Mouse (Mus musculus) hindbrain, embryonic 15.5 days (tissue): ENCODE measurements around the gene C1qtnf6. TPM values are rescaled to one million over a fixed set of nuclear protein-coding genes. Genes with fewer than 3 reads are reported as not detected.

Experiments used
- ATAC-seq: fragments of 200-750 bp; cut with Nextera tagmentation; 2 replicates; pipeline ENCODE4 v1.8.0; 2017; ENCODE audit warnings: low read depth, moderate number of reproducible peaks, moderate TSS enrichment; ENCODE audit not compliant: low FRiP score
- H3K27ac ChIP-seq: fragments of 300-500 bp; sonication (generic); replicated peaks from 2 replicates; pipeline ENCODE4 v1.5.1; 2015; ENCODE audit warnings: mild to moderate bottlenecking, inconsistent platforms
- H3K27me3 ChIP-seq: fragments of 300-500 bp; sonication (generic); 2 replicates; pipeline ENCODE4 v1.6.1; 2015; ENCODE audit warnings: control low read depth, inconsistent platforms
- H3K36me3 ChIP-seq: fragments of 300-500 bp; sonication (generic); 2 replicates; pipeline ENCODE4 v1.6.1; 2015; ENCODE audit warnings: control low read depth, inconsistent platforms
- H3K4me1 ChIP-seq: fragments of 300-500 bp; sonication (generic); replicated peaks from 2 replicates; pipeline ENCODE4 v1.6.1; 2015; ENCODE audit warnings: control low read depth, inconsistent platforms
- H3K4me2 ChIP-seq: fragments of 300-500 bp; sonication (generic); 2 replicates; pipeline ENCODE4 v1.6.1; 2015; ENCODE audit warnings: moderate library complexity, mild to moderate bottlenecking, inconsistent platforms
- H3K4me3 ChIP-seq: fragments of 300-500 bp; sonication (generic); 2 replicates; pipeline ENCODE4 v1.5.1; 2015; ENCODE audit warnings: mild to moderate bottlenecking, inconsistent platforms
- H3K9ac ChIP-seq: fragments of 300-500 bp; sonication (generic); 2 replicates; pipeline ENCODE4 v1.6.1; 2015; ENCODE audit warnings: inconsistent platforms
- H3K9me3 ChIP-seq: fragments of 300-500 bp; sonication (generic); 2 replicates; pipeline ENCODE4 v1.6.1; 2016; ENCODE audit warnings: control low read depth, inconsistent platforms
- WGBS: fragments of 180-500 bp; shearing (Covaris S2); methylation state at CpG from one replicate; pipeline ENCODE4 v1.1.7; 2015; 5-methylcytosine and 5-hydroxymethylcytosine counted together
- polyA plus RNA-seq: library from polyadenylated mRNA; unstranded; fragments of >200 nt; fragmentation: Nextera tagmentation; extraction: Ambion mirVana; gene quantifications from 2 replicates; pipeline ENCODE4 v1.2.1, GENCODE M21; 2015

Gene C1qtnf6
- polyA plus RNA-seq, 1 experiment from 2014 or later: 9.1 TPM

DNA sequence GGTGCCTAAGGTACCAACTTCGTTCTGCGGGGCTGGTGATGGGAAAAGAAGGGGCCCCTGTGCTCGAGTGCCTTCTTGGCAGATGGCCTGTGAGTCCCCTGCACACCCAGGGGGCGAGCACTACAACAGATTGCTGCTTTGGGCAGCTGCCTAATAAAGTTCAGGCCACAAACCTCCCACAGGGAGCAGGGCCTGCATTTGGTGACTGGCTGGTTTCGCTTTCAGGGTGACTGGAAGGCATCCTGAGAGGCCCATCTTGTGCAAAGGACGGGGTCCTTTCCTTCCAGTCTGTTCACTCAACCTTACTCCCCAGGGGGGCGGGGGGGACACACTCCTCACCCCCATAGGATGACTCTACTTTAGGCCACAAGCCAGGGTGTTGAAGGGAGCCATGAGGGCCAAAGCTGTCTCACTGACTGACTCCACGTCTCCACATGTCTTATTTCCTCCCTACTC lies 21.1 kb downstream of the C1qtnf6 start:
- Histone ChIP-seq H3K4me2 (no peak overlapping the region), H3K9ac (no peak overlapping the region)
- WGBS: 45% methylated on average over 8 of the region's 8 CpGs

DNA sequence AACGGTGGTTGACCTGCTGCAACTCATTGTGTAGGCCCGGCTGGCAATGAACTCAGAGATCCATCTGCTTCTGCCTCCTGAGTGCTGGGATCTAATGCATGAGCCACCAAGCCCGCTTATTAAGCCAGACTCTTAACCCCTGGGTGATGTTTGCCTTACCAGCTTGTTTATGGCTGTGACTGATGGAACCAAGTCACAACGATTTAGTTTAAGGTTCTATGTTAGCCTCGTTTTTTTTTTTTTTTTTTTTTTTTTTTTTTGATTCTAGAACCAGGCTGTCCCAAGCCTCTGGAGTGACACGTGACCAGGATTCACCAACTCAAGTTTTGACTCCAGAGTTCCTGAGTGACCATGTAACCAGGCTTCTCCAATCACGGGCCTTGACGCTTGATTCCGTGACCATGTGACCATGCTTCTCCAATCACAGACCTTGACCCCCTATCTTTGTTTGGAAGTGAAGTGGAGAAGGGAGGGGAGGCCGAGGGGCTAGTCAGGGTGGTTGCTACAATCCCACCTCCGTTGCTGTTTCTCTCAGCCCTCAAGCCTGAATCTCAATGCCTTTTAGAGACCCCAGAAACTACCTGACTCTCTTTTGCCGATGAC lies 21.8 kb downstream of the C1qtnf6 start:
- no peak for ATAC-seq
- Histone ChIP-seq H3K27me3 (no peaks in the 10 kb centered on the region), H3K27ac (no peak overlapping the region), H3K9ac (no peak overlapping the region), H3K36me3 (no peaks in the 10 kb centered on the region), H3K9me3 (no peaks in the 10 kb centered on the region), H3K4me3 (no peak overlapping the region), H3K4me1 (peaks cover 7% of the 10 kb centered on the region), H3K4me2 (no peak overlapping the region)
- WGBS: 45% methylated on average over 12 of the region's 12 CpGs

More for the DNA sequence above, 21.1 kb downstream of the C1qtnf6 start:
- no peak overlapping the region for H3K4me3 ChIP-seq
- H3K9me3 ChIP-seq: no peaks in the 10 kb centered on the region
- no peaks in the 10 kb centered on the region for H3K27me3 ChIP-seq
- peaks cover 13% of the 10 kb centered on the region for H3K4me1 ChIP-seq
- ATAC-seq: no peak
- no peak overlapping the region for H3K27ac ChIP-seq
- no peaks in the 10 kb centered on the region for H3K36me3 ChIP-seq

DNA sequence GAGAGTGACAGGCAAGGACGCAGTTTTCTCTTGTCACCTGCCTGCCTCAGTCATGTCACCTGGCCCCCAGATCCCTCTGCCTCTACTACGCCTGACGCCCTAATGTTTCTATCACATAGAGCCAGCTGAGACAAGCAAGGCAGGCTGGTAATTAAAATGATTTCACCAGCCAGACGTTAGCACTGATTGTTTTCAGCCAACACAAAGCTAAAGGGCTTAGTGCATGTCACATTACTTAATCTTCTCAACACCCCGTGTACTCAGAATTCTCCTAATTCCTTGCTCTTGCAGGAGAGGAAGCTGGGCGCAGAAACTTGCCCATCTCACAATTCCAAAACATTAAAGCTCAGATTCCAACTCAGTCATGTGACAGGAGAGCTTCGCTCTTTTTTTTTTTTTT lies 22.8 kb downstream of the C1qtnf6 start:
- 63% methylated on average over 7 of the region's 7 CpGs for WGBS
- H3K27me3 ChIP-seq: no peaks in the 10 kb centered on the region
- no peak overlapping the region for H3K27ac ChIP-seq
- no peak overlapping the region for H3K4me2 ChIP-seq
- H3K9me3 ChIP-seq: no peaks in the 10 kb centered on the region
- no peak overlapping the region for H3K9ac ChIP-seq
- no peaks in the 10 kb centered on the region for H3K36me3 ChIP-seq
- H3K4me3 ChIP-seq: no peak overlapping the region
- ATAC-seq: no peak
- peaks cover 7% of the 10 kb centered on the region for H3K4me1 ChIP-seq

DNA sequence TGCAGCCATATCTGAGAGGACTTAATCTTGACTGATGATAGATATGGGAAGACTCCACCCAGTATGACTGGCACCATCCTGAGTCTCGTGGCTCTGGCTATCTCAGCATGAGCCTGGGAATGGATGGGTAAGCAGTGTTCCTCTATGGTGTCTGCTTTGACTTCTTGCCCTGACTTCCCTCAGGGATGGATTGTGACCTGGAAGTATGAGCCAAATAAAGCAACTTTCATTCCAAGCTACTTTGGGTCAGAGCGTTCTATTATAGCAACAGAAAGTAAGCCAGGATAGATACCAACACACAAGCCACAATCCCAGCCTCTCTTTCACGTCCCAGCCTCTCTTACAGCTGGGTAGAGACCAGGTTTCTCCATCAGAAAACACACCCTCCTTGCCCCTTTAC lies 25.7 kb downstream of the C1qtnf6 start:
- WGBS: 79% methylated on average over 3 of the region's 3 CpGs
- H3K9ac ChIP-seq: no peak overlapping the region
- H3K27ac ChIP-seq: no peak overlapping the region
- ATAC-seq: no peak
- no peak overlapping the region for H3K4me2 ChIP-seq
- peaks cover 7% of the 10 kb centered on the region for H3K4me1 ChIP-seq
- H3K27me3 ChIP-seq: no peaks in the 10 kb centered on the region
- H3K4me3 ChIP-seq: no peak overlapping the region
- no peaks in the 10 kb centered on the region for H3K9me3 ChIP-seq
- H3K36me3 ChIP-seq: no peaks in the 10 kb centered on the region

DNA sequence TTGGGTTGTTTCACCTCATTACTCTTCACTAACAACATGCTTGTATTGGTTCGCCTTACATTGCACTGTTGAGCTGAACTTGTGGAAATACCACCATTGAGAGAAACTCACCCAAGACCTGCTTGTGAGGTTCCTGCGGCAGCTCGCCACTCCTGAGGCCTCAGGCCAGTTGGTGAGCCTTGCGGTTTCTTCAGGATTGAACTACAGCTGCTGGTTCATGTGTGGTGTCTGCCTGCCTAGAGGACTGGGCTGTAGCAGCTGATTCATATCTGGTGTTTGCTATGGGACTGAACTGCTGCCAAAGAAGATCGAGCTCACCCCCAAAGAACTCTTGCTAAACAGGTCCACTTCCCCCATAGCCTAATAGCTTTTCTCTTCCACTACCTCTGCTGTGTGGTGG lies 26.4 kb downstream of the C1qtnf6 start:
- peaks cover 2% of the 10 kb centered on the region for H3K4me1 ChIP-seq
- no peaks in the 10 kb centered on the region for H3K27me3 ChIP-seq
- WGBS: 93% methylated on average over 5 of the region's 5 CpGs
- no peak overlapping the region for H3K4me3 ChIP-seq
- H3K27ac ChIP-seq: no peak overlapping the region
- no peak overlapping the region for H3K9ac ChIP-seq
- ATAC-seq: no peak
- no peak overlapping the region for H3K4me2 ChIP-seq
- H3K36me3 ChIP-seq: no peaks in the 10 kb centered on the region
- H3K9me3 ChIP-seq: no peaks in the 10 kb centered on the region

DNA sequence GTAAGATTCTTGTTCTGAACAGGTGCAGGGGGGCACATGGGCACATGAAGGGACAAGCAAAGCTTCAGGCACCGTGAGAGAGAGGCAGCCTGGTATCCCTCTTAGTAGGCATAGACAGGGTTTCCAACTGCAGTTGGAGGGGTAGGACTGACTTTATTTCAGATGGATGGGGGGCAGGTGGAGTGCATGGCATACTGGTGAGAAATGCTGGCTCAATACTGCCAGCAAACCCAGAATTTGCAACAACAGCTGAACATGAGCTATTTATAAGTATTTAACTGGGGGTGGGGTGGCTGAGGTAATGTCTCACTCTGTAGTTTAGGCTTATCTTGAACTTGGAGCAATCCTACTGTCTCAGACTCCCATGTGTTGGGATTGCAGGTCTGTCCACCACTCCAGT lies 27.2 kb downstream of the C1qtnf6 start:
- H3K27me3 ChIP-seq: no peaks in the 10 kb centered on the region
- H3K9me3 ChIP-seq: no peaks in the 10 kb centered on the region
- WGBS: 95% methylated on average over 1 of the region's 1 CpGs

DNA sequence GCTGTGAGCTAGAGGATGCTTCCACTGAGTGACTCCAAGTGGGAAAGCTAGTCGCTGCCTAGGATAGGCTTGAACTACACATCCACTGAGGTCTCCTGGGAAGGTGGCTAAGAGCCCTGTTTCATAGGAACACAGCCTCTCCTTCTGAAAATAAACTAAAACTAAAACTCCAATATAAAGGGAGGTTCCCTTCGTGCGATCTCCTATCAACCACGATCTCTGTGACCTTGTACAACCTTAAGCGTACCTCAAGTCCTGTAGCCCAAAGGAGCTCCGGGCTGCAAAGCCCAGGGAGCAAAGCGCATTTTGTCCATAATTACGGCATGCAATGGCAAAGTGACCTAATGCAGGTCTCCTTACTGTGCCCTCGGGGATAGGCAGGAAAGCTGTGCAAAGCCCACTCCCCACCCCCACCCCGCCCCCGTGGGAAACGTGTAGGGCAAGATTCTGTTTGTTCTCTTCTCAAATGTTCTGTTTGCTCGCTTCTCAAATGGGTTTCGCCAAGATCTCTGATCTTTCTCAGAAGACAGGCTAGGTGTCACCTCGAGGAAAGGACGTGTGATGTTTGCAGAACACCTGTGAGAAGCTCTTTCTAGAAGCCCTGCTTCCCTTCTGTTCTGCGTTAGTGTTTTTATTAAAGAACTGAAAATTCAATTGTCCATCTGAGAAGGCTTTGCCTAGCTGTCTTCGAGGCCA lies 28.6 kb downstream of the C1qtnf6 start:
- no peak overlapping the region for H3K9ac ChIP-seq
- no peak overlapping the region for H3K4me3 ChIP-seq
- no peaks in the 10 kb centered on the region for H3K36me3 ChIP-seq
- H3K27ac ChIP-seq: no peak overlapping the region
- no peaks in the 10 kb centered on the region for H3K4me1 ChIP-seq
- H3K27me3 ChIP-seq: no peaks in the 10 kb centered on the region
- ATAC-seq: no peak
- no peak overlapping the region for H3K4me2 ChIP-seq
- H3K9me3 ChIP-seq: no peaks in the 10 kb centered on the region
- WGBS: 89% methylated on average over 18 of the region's 18 CpGs

More for the DNA sequence above, 27.2 kb downstream of the C1qtnf6 start:
- no peak for ATAC-seq
- Histone ChIP-seq H3K36me3 (no peaks in the 10 kb centered on the region), H3K4me2 (no peak overlapping the region), H3K9ac (no peak overlapping the region), H3K4me1 (no peaks in the 10 kb centered on the region), H3K27ac (no peak overlapping the region), H3K4me3 (no peak overlapping the region)

DNA sequence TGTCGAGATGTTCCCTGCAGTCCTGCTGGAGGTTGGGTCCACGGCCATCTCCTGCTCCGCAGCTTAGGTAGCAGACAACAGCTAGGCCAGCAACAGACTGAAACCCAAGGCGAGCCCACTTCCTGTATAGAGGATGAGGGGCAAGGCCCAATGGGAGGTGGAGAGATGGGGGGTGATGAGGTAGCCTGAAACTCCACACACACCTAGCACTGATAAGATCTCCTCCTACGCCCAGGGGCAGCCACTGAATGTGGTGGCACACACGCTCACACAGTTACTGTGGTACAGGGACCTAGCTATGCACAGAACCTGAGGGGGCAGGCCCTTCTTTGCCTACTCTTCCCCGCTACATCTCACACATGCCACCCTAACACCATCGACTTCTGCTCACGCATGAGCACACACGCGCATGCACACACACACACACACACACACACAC lies 36.2 kb downstream of the C1qtnf6 start, which contains the start of gene Il2rb:
Gene Il2rb (minus strand): TSS at position 304 of the 439 bp plus-strand sequence.
- WGBS: 87% methylated on average over 11 of the region's 11 CpGs
- Histone ChIP-seq H3K27me3 (no peaks in the 10 kb centered on the region), H3K4me1 (no peaks in the 10 kb centered on the region), H3K4me3 (no peak within 1 kb of the TSS), H3K4me2 (no peak within 1 kb of the TSS), H3K36me3 (no peaks in the 10 kb centered on the region), H3K9me3 (no peaks in the 10 kb centered on the region), H3K9ac (no peak within 1 kb of the TSS), H3K27ac (no peak within 1 kb of the TSS)
- ATAC-seq: no peak

DNA sequence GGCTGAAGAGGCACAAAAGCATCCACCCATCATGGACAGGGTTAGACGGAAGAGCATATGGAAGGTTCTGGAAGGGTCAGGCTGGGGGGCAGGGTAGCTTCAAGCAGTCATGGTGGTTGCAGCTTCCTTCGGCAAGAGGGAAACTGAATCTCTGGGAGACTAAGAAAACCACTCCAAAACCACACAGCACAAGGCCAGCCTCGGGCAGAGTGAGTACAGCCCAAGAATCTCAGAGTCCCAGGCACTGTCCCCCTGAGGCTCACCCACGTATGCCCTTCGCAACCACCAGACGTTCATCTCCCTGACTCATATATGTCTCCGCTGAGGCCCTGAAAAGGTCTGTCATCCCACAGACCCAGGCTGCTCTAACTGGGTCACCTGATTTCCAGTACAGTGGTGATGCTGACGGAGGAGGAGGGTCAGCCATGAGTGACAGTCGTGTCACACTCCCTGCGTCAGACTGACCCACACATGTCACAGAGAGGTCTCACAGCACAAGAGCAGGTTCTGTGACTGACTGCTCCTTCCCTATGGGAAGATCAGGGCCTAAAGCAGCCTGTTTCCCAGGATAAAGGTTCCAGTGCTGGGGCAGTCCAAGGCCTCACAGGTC lies 37.7 kb downstream of the C1qtnf6 start:
- 77% methylated on average over 10 of the region's 10 CpGs for WGBS
- Histone ChIP-seq H3K4me1 (no peaks in the 10 kb centered on the region), H3K4me2 (no peak overlapping the region), H3K27ac (no peak overlapping the region), H3K4me3 (no peak overlapping the region), H3K9me3 (no peaks in the 10 kb centered on the region), H3K9ac (no peak overlapping the region), H3K27me3 (no peaks in the 10 kb centered on the region), H3K36me3 (no peaks in the 10 kb centered on the region)
- no peak for ATAC-seq

DNA sequence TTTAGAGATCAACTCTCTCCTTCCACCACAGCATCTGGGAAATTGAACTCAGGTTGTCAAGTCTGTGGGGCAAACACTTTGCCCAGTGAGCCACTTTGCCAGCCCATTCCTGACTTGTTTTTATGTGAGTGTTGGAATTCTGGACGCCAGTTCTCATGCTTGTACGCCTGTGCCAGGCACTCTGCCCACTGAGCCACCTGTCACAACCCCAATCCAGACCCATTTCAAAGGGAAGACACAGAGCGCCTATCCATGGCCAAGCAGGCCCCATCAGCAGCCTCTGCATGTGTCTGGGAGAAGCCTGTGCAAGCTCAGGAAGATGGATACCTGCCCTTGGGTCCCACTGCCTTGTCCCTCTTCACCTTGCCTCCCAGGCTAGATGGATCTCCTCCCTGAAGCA lies 39.9 kb downstream of the C1qtnf6 start:
- H3K27me3 ChIP-seq: no peaks in the 10 kb centered on the region

DNA sequence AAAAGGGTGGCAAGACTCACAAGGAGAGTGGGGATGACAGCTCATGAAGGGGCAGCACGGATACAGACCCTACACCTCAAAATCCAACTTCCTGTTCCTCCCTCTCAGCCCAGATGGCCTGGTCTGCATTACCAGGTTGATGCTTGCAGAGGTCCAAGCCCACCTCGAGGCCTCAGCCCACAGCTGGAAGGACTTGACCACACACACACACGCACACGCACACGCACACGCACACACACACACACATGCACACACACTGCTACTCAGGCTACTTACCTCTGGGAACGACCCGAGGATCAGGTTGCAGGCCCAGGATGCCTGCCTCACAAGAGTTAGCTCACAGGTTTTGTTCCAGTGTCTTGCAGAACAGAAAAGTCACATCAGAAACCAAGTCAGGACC lies 41.3 kb downstream of the C1qtnf6 start:
- H3K4me1 ChIP-seq: no peaks in the 10 kb centered on the region
- no peak overlapping the region for H3K27ac ChIP-seq
- WGBS: 83% methylated on average over 8 of the region's 8 CpGs
- H3K4me2 ChIP-seq: no peak overlapping the region
- H3K9ac ChIP-seq: no peak overlapping the region
- ATAC-seq: no peak
- H3K27me3 ChIP-seq: no peaks in the 10 kb centered on the region
- no peaks in the 10 kb centered on the region for H3K9me3 ChIP-seq
- no peaks in the 10 kb centered on the region for H3K36me3 ChIP-seq
- no peak overlapping the region for H3K4me3 ChIP-seq

More for the DNA sequence above, 39.9 kb downstream of the C1qtnf6 start:
- no peaks in the 10 kb centered on the region for H3K36me3 ChIP-seq
- no peak for ATAC-seq
- WGBS: 85% methylated on average over 3 of the region's 3 CpGs
- no peak overlapping the region for H3K27ac ChIP-seq
- H3K9me3 ChIP-seq: no peaks in the 10 kb centered on the region
- H3K9ac ChIP-seq: no peak overlapping the region
- no peaks in the 10 kb centered on the region for H3K4me1 ChIP-seq
- H3K4me2 ChIP-seq: no peak overlapping the region
- H3K4me3 ChIP-seq: no peak overlapping the region

DNA sequence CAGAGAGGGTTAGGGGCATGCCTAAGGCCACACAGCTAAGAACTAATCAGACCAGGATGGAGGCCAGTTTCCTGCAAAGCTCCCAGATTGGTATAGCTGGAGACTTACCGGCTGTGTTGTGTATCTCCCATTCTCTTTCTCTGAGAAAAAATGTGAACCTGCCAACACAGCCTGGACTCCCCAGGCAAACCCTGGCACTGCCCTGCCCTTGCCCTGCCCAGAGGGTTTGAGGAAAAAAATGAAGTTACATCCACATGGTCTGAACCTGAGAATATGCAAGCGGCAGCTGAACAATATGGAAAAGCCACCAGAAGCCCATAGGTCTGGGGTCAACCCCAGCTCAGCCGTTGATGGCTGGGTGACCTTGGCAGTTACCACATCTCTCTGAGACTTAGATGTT lies 42.0 kb downstream of the C1qtnf6 start:
- Histone ChIP-seq H3K4me3 (no peak overlapping the region), H3K9ac (no peak overlapping the region), H3K36me3 (no peaks in the 10 kb centered on the region), H3K27me3 (no peaks in the 10 kb centered on the region), H3K4me1 (no peaks in the 10 kb centered on the region), H3K27ac (no peak overlapping the region), H3K4me2 (no peak overlapping the region), H3K9me3 (no peaks in the 10 kb centered on the region)
- no peak for ATAC-seq
- 84% methylated on average over 3 of the region's 3 CpGs for WGBS
